Mouse (Mus musculus): Measurements from ENCODE around the gene Atp2c2. TPM values are rescaled to one million over a fixed set of nuclear protein-coding genes. Genes with fewer than 3 reads are reported as not detected.

Gene Atp2c2
- polyA plus RNA-seq, 1 experiment from 2014 or later, result 0.71 TPM

- Histone ChIP-seq H3K27me3 (ENCODE audit: control insufficient read depth, insufficient read depth, low read length) (no peaks in the 10 kb centered on the region), H3K27ac (replicated peaks; ENCODE audit: low read depth, low read length) (no peak overlapping the region), H3K4me2 (ENCODE audit: low read depth, severe bottlenecking) (no peak overlapping the region), H3K9ac (ENCODE audit: low read length) (no peak overlapping the region), H3K4me3 (ENCODE audit: low read depth, low read length) (no peak overlapping the region), H3K36me3 (ENCODE audit: control insufficient read depth, insufficient read depth, low read length) (no peaks in the 10 kb centered on the region), H3K9me3 (ENCODE audit: control insufficient read depth, low read length) (no peaks in the 10 kb centered on the region), H3K4me1 (ENCODE audit: control insufficient read depth, insufficient read depth, low read length) (0 out of 2 replicates have a peak, but pooled peaks cover 5% of the 10 kb centered on the region)
- WGBS, result 58% methylated on average over 6 of the region's 6 CpGs
- no peak for ATAC-seq (ENCODE audit: insufficient number of reproducible peaks, low FRiP score, low TSS enrichment, low read depth)
- DNase-seq (ENCODE audit: low spot score), result no peak
These were observed 22.5 kb downstream of the Atp2c2 start for GRCm38 (mm10) chr8:119722348-119722747.

- Histone ChIP-seq H3K4me1 (ENCODE audit: control insufficient read depth, insufficient read depth, low read length) (0 out of 2 replicates have a peak, but pooled peaks cover 5% of the 10 kb centered on the region), H3K36me3 (ENCODE audit: control insufficient read depth, insufficient read depth, low read length) (no peaks in the 10 kb centered on the region), H3K9ac (ENCODE audit: low read length) (no peak overlapping the region), H3K27ac (replicated peaks; ENCODE audit: low read depth, low read length) (no peak overlapping the region), H3K4me3 (ENCODE audit: low read depth, low read length) (no peak overlapping the region), H3K9me3 (ENCODE audit: control insufficient read depth, low read length) (no peaks in the 10 kb centered on the region), H3K27me3 (ENCODE audit: control insufficient read depth, insufficient read depth, low read length) (no peaks in the 10 kb centered on the region), H3K4me2 (ENCODE audit: low read depth, severe bottlenecking) (no peak overlapping the region)
- ATAC-seq (ENCODE audit: insufficient number of reproducible peaks, low FRiP score, low TSS enrichment, low read depth), result no peak
- WGBS, result 74% methylated on average over 4 of the region's 4 CpGs
- no peak for DNase-seq (ENCODE audit: low spot score)
These were observed 23.9 kb downstream of the Atp2c2 start for GRCm38 (mm10) chr8:119723676-119724075.

GRCm38 (mm10) chr8:119724596-119724995 lies 24.8 kb downstream of the Atp2c2 start:
- no peaks in the 10 kb centered on the region for H3K36me3 ChIP-seq (ENCODE audit: control insufficient read depth, insufficient read depth, low read length)
- 76% methylated on average over 6 of the region's 6 CpGs for WGBS
- H3K4me3 ChIP-seq (ENCODE audit: low read depth, low read length), result no peak overlapping the region
- ATAC-seq (ENCODE audit: insufficient number of reproducible peaks, low FRiP score, low TSS enrichment, low read depth), result no peak
- H3K27me3 ChIP-seq (ENCODE audit: control insufficient read depth, insufficient read depth, low read length), result no peaks in the 10 kb centered on the region
- no peak for DNase-seq (ENCODE audit: low spot score)
- no peak overlapping the region for H3K9ac ChIP-seq (ENCODE audit: low read length)
- H3K4me2 ChIP-seq (ENCODE audit: low read depth, severe bottlenecking), result no peak overlapping the region
- no peaks in the 10 kb centered on the region for H3K9me3 ChIP-seq (ENCODE audit: control insufficient read depth, low read length)
- H3K27ac ChIP-seq (replicated peaks; ENCODE audit: low read depth, low read length), result no peak overlapping the region
- 0 out of 2 replicates have a peak, but pooled peaks cover 5% of the 10 kb centered on the region for H3K4me1 ChIP-seq (ENCODE audit: control insufficient read depth, insufficient read depth, low read length)

GRCm38 (mm10) chr8:119727093-119727492 lies 27.3 kb downstream of the Atp2c2 start:
- H3K36me3 ChIP-seq (ENCODE audit: control insufficient read depth, insufficient read depth, low read length), result no peaks in the 10 kb centered on the region
- 91% methylated on average over 8 of the region's 8 CpGs for WGBS

GRCm38 (mm10) chr8:119728351-119728895 lies 28.6 kb downstream of the Atp2c2 start:
- H3K4me2 ChIP-seq (ENCODE audit: low read depth, severe bottlenecking), result no peak overlapping the region
- no peaks in the 10 kb centered on the region for H3K27me3 ChIP-seq (ENCODE audit: control insufficient read depth, insufficient read depth, low read length)
- WGBS, result 83% methylated on average over 8 of the region's 8 CpGs
- no peak overlapping the region for H3K4me3 ChIP-seq (ENCODE audit: low read depth, low read length)
- no peak overlapping the region for H3K27ac ChIP-seq (replicated peaks; ENCODE audit: low read depth, low read length)
- DNase-seq (ENCODE audit: low spot score), result no peak
- H3K9ac ChIP-seq (ENCODE audit: low read length), result no peak overlapping the region
- H3K4me1 ChIP-seq (ENCODE audit: control insufficient read depth, insufficient read depth, low read length), result no peaks in the 10 kb centered on the region
- ATAC-seq (ENCODE audit: insufficient number of reproducible peaks, low FRiP score, low TSS enrichment, low read depth), result no peak
- no peaks in the 10 kb centered on the region for H3K9me3 ChIP-seq (ENCODE audit: control insufficient read depth, low read length)
- no peaks in the 10 kb centered on the region for H3K36me3 ChIP-seq (ENCODE audit: control insufficient read depth, insufficient read depth, low read length)

More at GRCm38 (mm10) chr8:119727093-119727492, 27.3 kb downstream of the Atp2c2 start:
- H3K27ac ChIP-seq (replicated peaks; ENCODE audit: low read depth, low read length), result no peak overlapping the region
- H3K4me1 ChIP-seq (ENCODE audit: control insufficient read depth, insufficient read depth, low read length), result no peaks in the 10 kb centered on the region
- no peak overlapping the region for H3K4me2 ChIP-seq (ENCODE audit: low read depth, severe bottlenecking)
- no peak for DNase-seq (ENCODE audit: low spot score)
- H3K9ac ChIP-seq (ENCODE audit: low read length), result no peak overlapping the region
- no peak overlapping the region for H3K4me3 ChIP-seq (ENCODE audit: low read depth, low read length)
- no peaks in the 10 kb centered on the region for H3K27me3 ChIP-seq (ENCODE audit: control insufficient read depth, insufficient read depth, low read length)
- H3K9me3 ChIP-seq (ENCODE audit: control insufficient read depth, low read length), result no peaks in the 10 kb centered on the region
- no peak for ATAC-seq (ENCODE audit: insufficient number of reproducible peaks, low FRiP score, low TSS enrichment, low read depth)

GRCm38 (mm10) chr8:119732072-119732471 lies 32.3 kb downstream of the Atp2c2 start:
- H3K27ac ChIP-seq (replicated peaks; ENCODE audit: low read depth, low read length), result no peak overlapping the region
- no peaks in the 10 kb centered on the region for H3K4me1 ChIP-seq (ENCODE audit: control insufficient read depth, insufficient read depth, low read length)
- DNase-seq (ENCODE audit: low spot score) (no peak), ATAC-seq (ENCODE audit: insufficient number of reproducible peaks, low FRiP score, low TSS enrichment, low read depth) (no peak)
- 89% methylated on average over 13 of the region's 13 CpGs for WGBS
- H3K9me3 ChIP-seq (ENCODE audit: control insufficient read depth, low read length), result no peaks in the 10 kb centered on the region
- H3K4me3 ChIP-seq (ENCODE audit: low read depth, low read length), result no peak overlapping the region
- H3K4me2 ChIP-seq (ENCODE audit: low read depth, severe bottlenecking), result no peak overlapping the region
- no peaks in the 10 kb centered on the region for H3K36me3 ChIP-seq (ENCODE audit: control insufficient read depth, insufficient read depth, low read length)
- no peaks in the 10 kb centered on the region for H3K27me3 ChIP-seq (ENCODE audit: control insufficient read depth, insufficient read depth, low read length)
- H3K9ac ChIP-seq (ENCODE audit: low read length), result no peak overlapping the region

- no peak for ATAC-seq (ENCODE audit: insufficient number of reproducible peaks, low FRiP score, low TSS enrichment, low read depth)
These were observed 36.6 kb downstream of the Atp2c2 start for GRCm38 (mm10) chr8:119736348-119736917.

GRCm38 (mm10) chr8:119737093-119737900 lies 37.5 kb downstream of the Atp2c2 start:
- no peak for ATAC-seq (ENCODE audit: insufficient number of reproducible peaks, low FRiP score, low TSS enrichment, low read depth)
- H3K9ac ChIP-seq (ENCODE audit: low read length), result no peak overlapping the region
- 87% methylated on average over 11 of the region's 11 CpGs for WGBS
- H3K4me2 ChIP-seq (ENCODE audit: low read depth, severe bottlenecking), result no peak overlapping the region
- H3K4me3 ChIP-seq (ENCODE audit: low read depth, low read length), result no peak overlapping the region
- no peaks in the 10 kb centered on the region for H3K36me3 ChIP-seq (ENCODE audit: control insufficient read depth, insufficient read depth, low read length)
- no peak for DNase-seq (ENCODE audit: low spot score)
- H3K9me3 ChIP-seq (ENCODE audit: control insufficient read depth, low read length), result no peaks in the 10 kb centered on the region
- H3K27me3 ChIP-seq (ENCODE audit: control insufficient read depth, insufficient read depth, low read length), result no peaks in the 10 kb centered on the region
- H3K27ac ChIP-seq (replicated peaks; ENCODE audit: low read depth, low read length), result no peak overlapping the region
- H3K4me1 ChIP-seq (ENCODE audit: control insufficient read depth, insufficient read depth, low read length), result 0 out of 2 replicates have a peak, but pooled peaks cover 2% of the 10 kb centered on the region

More at GRCm38 (mm10) chr8:119736348-119736917, 36.6 kb downstream of the Atp2c2 start:
- Histone ChIP-seq H3K27me3 (ENCODE audit: control insufficient read depth, insufficient read depth, low read length) (no peaks in the 10 kb centered on the region), H3K4me3 (ENCODE audit: low read depth, low read length) (no peak overlapping the region), H3K4me1 (ENCODE audit: control insufficient read depth, insufficient read depth, low read length) (0 out of 2 replicates have a peak, but pooled peaks cover 2% of the 10 kb centered on the region), H3K36me3 (ENCODE audit: control insufficient read depth, insufficient read depth, low read length) (no peaks in the 10 kb centered on the region), H3K9me3 (ENCODE audit: control insufficient read depth, low read length) (no peaks in the 10 kb centered on the region), H3K27ac (replicated peaks; ENCODE audit: low read depth, low read length) (no peak overlapping the region), H3K4me2 (ENCODE audit: low read depth, severe bottlenecking) (no peak overlapping the region), H3K9ac (ENCODE audit: low read length) (no peak overlapping the region)
- WGBS, result 90% methylated on average over 10 of the region's 10 CpGs
- no peak for DNase-seq (ENCODE audit: low spot score)
